Mouse (Mus musculus) neural tube, embryonic 14.5 days (tissue): ENCODE data around the gene Cnih2. TPM values are rescaled to one million over a fixed set of nuclear protein-coding genes. Genes with fewer than 3 reads are reported as not detected.
A peak's percentile ranks its signal among the peaks of the same experiment; 100 is the strongest.

Experiments used
- ATAC-seq: fragments of 200-750 bp; cut with Nextera tagmentation; 2 replicates; pipeline ENCODE4 v1.8.0; 2017; ENCODE audit warnings: low read depth, mild to moderate bottlenecking, moderate TSS enrichment, moderate library complexity
- H3K27ac ChIP-seq: fragments of 300-500 bp; sonication (generic); 2 replicates; pipeline ENCODE4 v1.5.1; 2014; ENCODE audit warnings: low read depth, mild to moderate bottlenecking, control low read depth, low read length, moderate library complexity, mixed read lengths
- H3K27me3 ChIP-seq: fragments of 300-500 bp; sonication (generic); 2 replicates; pipeline ENCODE4 v1.6.1; 2014; ENCODE audit warnings: low read length; ENCODE audit not compliant: control insufficient read depth, insufficient read depth
- H3K36me3 ChIP-seq: fragments of 300-500 bp; sonication (generic); 2 replicates; pipeline ENCODE4 v1.6.1; 2014; ENCODE audit warnings: low read length, mixed read lengths; ENCODE audit not compliant: control insufficient read depth, insufficient read depth
- H3K4me1 ChIP-seq: fragments of 300-500 bp; sonication (generic); 2 replicates; pipeline ENCODE4 v1.6.1; 2014; ENCODE audit warnings: low read length; ENCODE audit not compliant: control insufficient read depth, insufficient read depth
- H3K4me2 ChIP-seq: fragments of 300-500 bp; sonication (generic); 2 replicates; pipeline ENCODE4 v1.6.1; 2014; ENCODE audit warnings: mild to moderate bottlenecking, low read depth, low read length, control low read depth
- H3K4me3 ChIP-seq: fragments of 300-500 bp; sonication (generic); 2 replicates; pipeline ENCODE4 v1.5.1; 2014; ENCODE audit warnings: low read depth, low read length, control low read depth, mixed read lengths
- H3K9ac ChIP-seq: fragments of 300-500 bp; sonication (generic); replicated peaks from 2 replicates; pipeline ENCODE4 v1.6.1; 2014; ENCODE audit warnings: low read depth, mild to moderate bottlenecking, control low read depth, low read length, mixed read lengths
- H3K9me3 ChIP-seq: fragments of 300-500 bp; sonication (generic); 2 replicates; pipeline ENCODE4 v1.6.1; 2016; ENCODE audit warnings: low read length; ENCODE audit not compliant: control insufficient read depth
- WGBS: fragments of 180-500 bp; shearing (Covaris S2); extraction: QIAGEN DNeasy Blood & Tissue Kit; methylation state at CpG from one replicate; pipeline ENCODE4 v1.1.7; 2014; 5-methylcytosine and 5-hydroxymethylcytosine counted together
- polyA plus RNA-seq: library from polyadenylated mRNA; unstranded; fragments of >200 nt; fragmentation: Nextera tagmentation; extraction: Ambion mirVana; gene quantifications from 2 replicates; pipeline ENCODE4 v1.2.1, GENCODE M21; 2014

Gene Cnih2
- polyA plus RNA-seq, 1 experiment from 2014 or later: 499 TPM

DNA sequence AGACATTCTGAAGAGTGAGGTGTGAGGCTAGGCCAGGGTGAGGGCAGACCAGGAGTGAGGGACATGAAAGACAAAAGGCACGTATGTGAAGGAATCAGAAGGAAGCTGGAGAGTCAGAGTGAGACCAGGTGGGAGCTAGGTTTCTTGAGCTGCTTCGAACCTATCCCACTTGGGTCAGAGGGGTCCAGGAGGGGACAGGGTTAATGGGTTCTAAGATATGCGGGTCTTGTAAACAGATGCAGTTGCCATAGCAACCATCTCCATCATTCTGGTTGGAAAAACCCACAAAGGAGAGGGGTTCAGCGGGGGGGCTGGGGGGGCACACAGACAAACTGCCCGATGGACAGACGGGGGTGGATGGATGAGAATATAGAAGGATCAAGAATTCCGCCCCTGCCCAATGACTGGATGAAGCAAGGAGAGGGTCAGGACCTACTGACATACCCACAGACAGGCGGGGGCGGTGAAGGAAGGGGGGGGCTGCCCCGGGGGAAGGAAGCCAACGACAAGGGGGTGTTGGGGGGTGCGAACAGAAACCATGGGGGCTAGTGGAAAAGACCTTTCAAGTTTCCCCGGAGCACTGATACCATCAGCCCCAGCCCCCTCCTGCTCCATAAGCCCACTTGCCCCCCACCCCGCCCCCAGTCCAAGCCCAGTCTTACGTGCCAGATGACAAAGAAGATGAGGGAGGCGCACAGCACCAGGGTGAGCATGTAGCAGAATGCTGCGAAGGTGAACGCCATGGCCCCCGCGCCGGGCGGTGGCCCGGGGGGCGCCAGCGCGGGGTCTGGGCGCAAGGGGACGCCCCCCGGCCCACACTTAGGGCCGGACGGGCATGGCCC is 579 bp downstream of the Cnih2 start:
- H3K9ac ChIP-seq: peak overlapping the region; percentile 98
- H3K36me3 ChIP-seq: peaks cover 38% of the 10 kb centered on the region
- H3K4me1 ChIP-seq: peaks cover 41% of the 10 kb centered on the region
- no peaks in the 10 kb centered on the region for H3K9me3 ChIP-seq
- peak overlapping the region; percentile 87 for H3K4me3 ChIP-seq
- H3K27ac ChIP-seq: peak overlapping the region; percentile 92
- ATAC-seq: peak; percentile 18; the same call in 1 of the 2 replicates
- peak overlapping the region; percentile 59 for H3K4me2 ChIP-seq
- 3% methylated on average over 29 of the region's 31 CpGs for whole genome bisulfite sequencing
- no peaks in the 10 kb centered on the region for H3K27me3 ChIP-seq

DNA sequence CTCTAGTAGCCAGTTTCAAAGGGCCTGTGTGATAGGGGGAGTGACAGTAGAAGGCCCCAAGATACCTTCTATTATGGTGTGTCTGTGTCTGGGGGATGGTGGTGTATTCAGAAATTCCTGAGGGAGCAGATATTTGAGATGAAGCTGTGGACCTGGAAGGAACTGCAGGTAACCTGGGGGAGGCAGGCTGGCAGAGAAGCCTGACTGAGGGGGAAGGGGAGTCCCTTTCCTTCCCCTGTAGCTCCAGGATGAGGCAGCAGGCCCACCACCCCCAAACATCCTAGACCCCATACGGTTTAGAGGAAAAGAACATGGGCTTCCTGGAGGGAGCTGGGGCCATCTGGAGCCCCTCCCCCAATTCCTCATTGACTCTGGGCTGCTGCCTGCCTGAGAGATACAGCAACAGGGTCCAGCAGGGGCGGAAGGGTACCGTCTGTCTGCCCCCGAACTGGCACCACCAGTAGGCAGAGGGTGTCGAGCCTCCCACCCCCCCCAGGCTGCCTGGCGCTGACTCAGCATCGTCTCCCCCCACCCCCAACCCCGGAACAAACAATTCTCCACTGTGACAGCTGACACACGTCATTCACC is 2.3 kb downstream of the Cnih2 start:
- H3K27me3 ChIP-seq: no peaks in the 10 kb centered on the region
- H3K36me3 ChIP-seq: peaks cover 40% of the 10 kb centered on the region
- H3K9me3 ChIP-seq: no peaks in the 10 kb centered on the region
- WGBS: 11% methylated on average over 9 of the region's 9 CpGs
- peak overlapping the region; percentile 98 for H3K9ac ChIP-seq
- ATAC-seq: no peak
- peak overlapping the region; percentile 59 for H3K4me2 ChIP-seq
- peaks cover 41% of the 10 kb centered on the region for H3K4me1 ChIP-seq
- peak overlapping the region; percentile 87 for H3K4me3 ChIP-seq
- peak overlapping the region; percentile 22; the same call in 1 of the 2 replicates for H3K27ac ChIP-seq

DNA sequence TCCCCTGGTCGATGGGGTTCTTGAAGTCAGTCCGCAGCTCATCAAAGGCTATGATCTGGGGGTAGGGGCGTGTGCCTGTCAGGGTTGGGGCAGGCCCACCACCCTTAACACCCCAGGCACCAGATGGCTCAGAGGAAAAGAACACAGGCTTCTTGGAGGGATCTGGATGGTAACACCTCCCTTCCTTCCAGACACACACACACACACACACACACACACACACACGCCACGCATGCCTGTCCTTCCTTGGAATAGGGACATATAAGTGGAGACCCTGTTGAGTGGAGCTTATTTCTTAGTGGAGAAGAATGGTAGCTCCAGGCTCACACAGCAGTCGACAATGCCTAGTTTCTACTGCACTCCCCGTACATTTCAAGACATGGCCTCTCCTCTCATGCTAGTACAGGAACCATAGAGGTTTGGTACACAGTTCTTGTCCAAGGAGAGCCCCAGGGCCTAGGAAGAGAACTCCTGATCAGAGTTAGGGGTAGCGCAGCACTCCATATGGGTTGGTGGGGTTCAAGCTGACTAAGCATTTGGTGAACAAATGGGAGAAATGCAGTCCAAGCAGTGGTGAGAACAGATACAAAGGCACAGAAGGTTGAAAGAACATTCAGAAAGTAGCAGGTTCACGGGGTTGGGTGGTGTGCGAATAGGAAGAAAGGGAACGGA is 3.4 kb downstream of the Cnih2 start:
- peak; percentile 8 for ATAC-seq
- Histone ChIP-seq H3K4me1 (peaks cover 41% of the 10 kb centered on the region), H3K9ac (peak overlapping the region; percentile 37; the same call in 1 of the 2 replicates), H3K27ac (peak overlapping the region; percentile 75), H3K9me3 (no peaks in the 10 kb centered on the region), H3K4me2 (peak overlapping the region; percentile 59), H3K27me3 (no peaks in the 10 kb centered on the region), H3K36me3 (peaks cover 38% of the 10 kb centered on the region), H3K4me3 (peak overlapping the region; percentile 87)
- WGBS: 33% methylated on average over 11 of the region's 11 CpGs

DNA sequence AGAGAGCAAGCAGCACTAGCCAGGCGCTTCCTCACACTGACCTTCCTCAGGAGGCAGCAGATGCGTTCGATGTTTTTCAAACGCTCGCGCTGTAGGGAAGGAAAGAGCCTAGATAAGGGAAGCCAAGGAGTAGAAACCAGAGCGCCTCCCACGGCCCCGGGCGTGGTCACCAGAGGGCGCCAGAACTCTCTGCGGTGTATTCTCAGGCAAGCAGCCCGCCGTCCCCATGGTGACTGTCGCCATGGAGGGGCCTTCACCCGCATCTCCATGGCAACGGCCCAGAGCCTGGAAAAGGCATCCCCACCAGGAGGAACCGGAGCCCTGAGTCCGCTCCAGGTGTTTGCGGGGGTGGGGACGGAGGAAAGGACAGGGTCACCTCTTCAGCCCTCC is 4.1 kb downstream of the Cnih2 start:
- peak overlapping the region; percentile 59 for H3K4me2 ChIP-seq
- under 1% methylated on average over 21 of the region's 21 CpGs for WGBS
- H3K4me3 ChIP-seq: peak overlapping the region; percentile 87
- H3K27ac ChIP-seq: peak overlapping the region; percentile 75
- H3K27me3 ChIP-seq: no peaks in the 10 kb centered on the region
- H3K9ac ChIP-seq: peak overlapping the region; percentile 37; the same call in 1 of the 2 replicates
- peak; percentile 70 for ATAC-seq
- H3K36me3 ChIP-seq: peaks cover 39% of the 10 kb centered on the region
- no peaks in the 10 kb centered on the region for H3K9me3 ChIP-seq
- H3K4me1 ChIP-seq: peaks cover 43% of the 10 kb centered on the region

DNA sequence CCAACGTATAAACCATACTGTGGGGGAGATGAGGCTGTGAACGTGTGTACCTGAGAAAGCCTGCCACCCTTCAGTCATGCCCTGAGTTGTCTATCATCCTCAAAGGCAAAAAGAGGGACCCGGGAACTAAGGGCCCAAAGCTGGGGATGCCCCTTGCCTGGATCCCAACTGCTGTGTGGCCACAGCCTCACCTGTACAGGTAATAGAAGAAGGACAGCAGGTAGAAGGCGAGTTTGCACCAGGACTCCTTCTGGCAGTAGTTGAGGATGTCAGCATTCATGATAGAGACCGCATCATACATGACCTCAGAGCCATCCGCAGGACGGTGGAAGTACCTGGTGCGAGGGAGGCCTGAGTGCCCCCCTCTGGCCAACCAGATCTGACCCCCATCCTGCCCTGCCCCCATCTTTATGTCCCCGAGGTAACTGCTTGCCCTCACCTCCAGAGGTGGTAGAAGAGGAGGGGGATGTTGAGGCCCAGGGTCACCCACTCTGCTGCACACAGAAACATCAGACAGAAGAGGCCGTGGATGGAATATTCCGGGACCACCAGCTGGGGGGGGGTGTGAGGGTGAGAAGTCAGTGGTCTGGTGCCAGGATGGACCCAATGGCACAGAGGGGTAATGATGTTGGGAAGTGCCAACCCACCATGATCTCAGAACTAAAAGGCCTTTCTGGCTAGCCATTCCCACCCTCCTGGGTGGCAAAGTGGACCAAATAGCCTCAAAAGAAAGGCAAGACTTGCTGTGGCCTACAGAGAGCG is 4.7 kb downstream of the Cnih2 start:
- H3K27ac ChIP-seq: 0 out of 2 replicates have a peak overlapping the region, but pooled peaks have one; percentile 57
- 0 out of 2 replicates have a peak overlapping the region, but pooled peaks have one; percentile 16 for H3K9ac ChIP-seq
- ATAC-seq: no peak
- WGBS: 72% methylated on average over 12 of the region's 12 CpGs
- peaks cover 39% of the 10 kb centered on the region for H3K36me3 ChIP-seq
- peak overlapping the region; percentile 59; the same call in 1 of the 2 replicates for H3K4me2 ChIP-seq
- H3K4me1 ChIP-seq: peaks cover 41% of the 10 kb centered on the region
- no peaks in the 10 kb centered on the region for H3K9me3 ChIP-seq
- no peaks in the 10 kb centered on the region for H3K27me3 ChIP-seq
- H3K4me3 ChIP-seq: peak overlapping the region; percentile 87

DNA sequence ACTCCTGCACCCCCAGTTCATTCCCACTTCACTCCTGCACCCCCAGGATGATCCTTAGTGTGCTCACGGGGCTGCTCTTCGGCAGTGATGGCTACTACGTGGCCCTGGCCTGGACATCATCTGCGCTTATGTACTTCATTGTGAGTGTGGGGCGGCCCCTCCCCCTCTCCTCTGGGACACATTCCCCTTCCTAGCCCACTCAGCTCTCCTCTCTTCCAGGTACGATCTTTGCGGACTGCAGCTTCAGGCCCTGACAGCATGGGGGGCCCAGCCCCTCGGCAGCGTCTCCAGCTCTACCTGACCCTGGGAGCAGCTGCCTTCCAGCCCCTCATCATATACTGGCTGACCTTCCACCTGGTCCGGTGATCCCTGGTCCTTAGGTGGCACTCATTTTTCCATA is 6.2 kb downstream of the Cnih2 start:
- H3K27ac ChIP-seq: no peak overlapping the region
- no peaks in the 10 kb centered on the region for H3K27me3 ChIP-seq
- no peak overlapping the region for H3K4me2 ChIP-seq
- no peak for ATAC-seq
- H3K36me3 ChIP-seq: peaks cover 39% of the 10 kb centered on the region
- H3K4me1 ChIP-seq: peaks cover 44% of the 10 kb centered on the region
- 83% methylated on average over 10 of the region's 10 CpGs for WGBS
- no peak overlapping the region for H3K4me3 ChIP-seq
- no peak overlapping the region for H3K9ac ChIP-seq
- H3K9me3 ChIP-seq: no peaks in the 10 kb centered on the region

DNA sequence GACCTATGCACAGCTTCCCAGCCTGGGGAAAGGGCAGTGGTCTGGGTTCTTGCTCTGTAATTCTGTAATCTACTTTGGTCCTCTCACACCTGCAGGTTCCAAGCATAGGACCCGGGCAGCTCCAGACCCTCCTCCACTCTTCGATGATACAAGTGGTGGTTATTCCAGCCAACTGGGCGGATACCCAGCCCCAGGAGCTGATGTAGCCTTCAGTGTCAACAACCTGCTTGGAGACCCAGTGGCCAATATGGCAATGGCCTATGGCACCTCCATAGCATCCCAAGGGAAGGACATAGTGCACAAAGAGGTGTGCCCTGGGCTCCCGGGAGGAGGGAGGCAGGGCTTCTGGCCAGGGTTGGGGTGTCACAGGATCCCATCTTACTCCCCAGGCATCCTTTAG is 9.0 kb downstream of the Cnih2 start:
- H3K27me3 ChIP-seq: peaks cover 14% of the 10 kb centered on the region
- no peak overlapping the region for H3K9ac ChIP-seq
- H3K4me3 ChIP-seq: peak overlapping the region; percentile 62
- peaks cover 17% of the 10 kb centered on the region for H3K4me1 ChIP-seq
- H3K4me2 ChIP-seq: peak overlapping the region; percentile 50
- H3K9me3 ChIP-seq: no peaks in the 10 kb centered on the region
- H3K27ac ChIP-seq: no peak overlapping the region
- WGBS: 93% methylated on average over 4 of the region's 4 CpGs
- peaks cover 39% of the 10 kb centered on the region for H3K36me3 ChIP-seq
- no peak for ATAC-seq

DNA sequence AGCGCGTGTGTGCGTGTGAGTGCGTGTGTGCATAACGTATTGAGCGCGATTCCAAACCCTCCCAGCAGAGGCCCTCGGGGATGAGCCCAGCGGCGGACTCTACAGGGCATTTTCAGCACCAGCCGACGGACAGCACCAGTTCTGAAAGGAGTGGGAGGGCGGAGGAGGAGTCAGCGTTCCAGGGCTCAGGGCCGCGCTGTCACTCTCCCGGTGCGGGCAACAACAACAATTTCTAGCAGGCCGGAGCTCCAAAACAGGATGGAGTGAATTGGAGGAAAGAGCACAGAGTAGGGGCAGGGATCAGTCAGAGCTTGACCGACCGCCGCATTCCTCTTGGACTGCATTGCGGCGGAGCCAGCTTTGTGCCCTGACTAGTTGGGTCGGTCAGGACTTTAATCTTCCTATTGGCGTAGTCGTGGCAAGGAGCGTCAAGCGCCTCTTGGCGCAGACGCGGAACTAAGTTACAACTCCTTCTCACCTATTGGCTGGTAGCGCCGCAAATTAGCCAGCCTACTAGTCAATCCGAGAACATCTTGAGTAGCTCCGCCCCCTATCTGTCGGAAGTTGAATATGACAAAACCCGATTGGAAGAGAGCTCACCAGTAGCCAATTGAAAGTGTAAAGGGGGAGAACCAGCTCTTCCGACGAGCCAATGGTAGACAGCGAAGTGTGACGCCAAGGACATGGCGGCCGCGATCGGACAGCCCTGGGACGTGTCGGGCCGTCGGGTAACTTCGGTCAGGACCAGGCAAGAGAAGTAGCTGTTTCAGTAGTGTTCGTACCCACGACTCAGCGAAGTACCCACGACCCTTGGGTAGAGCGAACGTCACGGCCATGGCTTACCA is 10.2 kb downstream of the Cnih2 start, which contains the start of gene Yif1a:
Gene Yif1a (plus strand): TSS at position 655 of the 845 bp plus-strand sequence.
- peak within 1 kb of the TSS; percentile 76 for H3K27ac ChIP-seq
- H3K4me3 ChIP-seq: peak within 1 kb of the TSS; percentile 62
- peaks cover 19% of the 10 kb centered on the region for H3K27me3 ChIP-seq
- H3K4me2 ChIP-seq: peak within 1 kb of the TSS; percentile 61
- peak within 1 kb of the TSS; percentile 55 for H3K9ac ChIP-seq
- WGBS: under 1% methylated on average over 58 of the region's 58 CpGs
- H3K9me3 ChIP-seq: no peaks in the 10 kb centered on the region
- peaks cover 11% of the 10 kb centered on the region for H3K4me1 ChIP-seq
- peak; percentile 93 for ATAC-seq
- H3K36me3 ChIP-seq: peaks cover 30% of the 10 kb centered on the region
